Mouse (Mus musculus): ENCODE measurements around the gene Adgrf1. TPM values are rescaled to one million over a fixed set of nuclear protein-coding genes. Genes with fewer than 3 reads are reported as not detected.
"Not testable (repeated sequence)": the region's sequence is repeated elsewhere in the genome, so short reads cannot be mapped to it uniquely, and the experiment has no call there.

The Adgrf1 gene
- total RNA-seq, 1 experiment from 2014 or later: not detected

DNA sequence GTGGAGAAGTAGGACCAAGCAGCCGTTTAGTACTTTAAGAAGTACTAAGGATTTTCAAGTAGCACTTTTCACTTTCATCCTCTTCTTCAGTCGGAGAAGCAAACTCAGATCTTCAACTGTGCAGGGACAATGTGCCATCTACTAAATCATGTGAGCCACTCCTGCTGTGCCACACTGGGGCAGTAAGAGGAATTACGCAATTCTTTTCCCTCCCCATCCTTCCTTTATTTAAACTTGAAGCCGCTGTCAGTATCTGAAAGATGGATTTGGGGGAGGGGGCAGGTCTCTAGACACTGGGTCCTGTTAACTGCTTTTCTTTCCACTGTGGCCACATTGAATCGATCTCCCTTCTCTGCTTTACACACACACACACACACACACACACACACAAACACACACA lies 62.6 kb downstream of the Adgrf1 start:
- no peak for ATAC-seq (replicated peaks in 1 of 2; ENCODE audit: insufficient read depth in 1 of 2, low FRiP score in 2 of 2, low TSS enrichment in 1 of 2, low read depth in 1 of 2, poor library complexity in 2 of 2, severe bottlenecking in 2 of 2)

DNA sequence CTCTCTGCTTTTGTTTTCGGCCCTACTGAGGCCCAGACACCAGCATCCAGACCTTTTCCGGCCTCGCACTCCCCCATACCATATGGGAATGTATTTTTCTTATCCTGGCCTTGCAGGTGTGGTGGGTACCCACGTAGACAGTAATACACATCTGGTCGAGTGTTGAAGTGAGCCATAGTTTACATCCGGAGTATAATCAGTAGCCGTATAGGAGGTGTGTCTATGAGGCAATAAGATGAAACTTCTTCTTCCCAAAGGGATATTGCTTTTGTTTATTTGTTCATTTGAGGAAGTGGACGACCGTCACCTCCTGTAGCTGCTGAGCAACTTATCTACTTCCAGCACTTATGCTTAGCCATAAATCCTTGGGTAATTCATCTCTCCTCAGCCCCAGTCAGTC lies 63.9 kb downstream of the Adgrf1 start:
- peak; percentile 23 to 44; a peak in 2 of 4 replicates for ATAC-seq (replicated peaks in 1 of 2; ENCODE audit: insufficient read depth in 1 of 2, low FRiP score in 2 of 2, low TSS enrichment in 1 of 2, low read depth in 1 of 2, poor library complexity in 2 of 2, severe bottlenecking in 2 of 2)

DNA sequence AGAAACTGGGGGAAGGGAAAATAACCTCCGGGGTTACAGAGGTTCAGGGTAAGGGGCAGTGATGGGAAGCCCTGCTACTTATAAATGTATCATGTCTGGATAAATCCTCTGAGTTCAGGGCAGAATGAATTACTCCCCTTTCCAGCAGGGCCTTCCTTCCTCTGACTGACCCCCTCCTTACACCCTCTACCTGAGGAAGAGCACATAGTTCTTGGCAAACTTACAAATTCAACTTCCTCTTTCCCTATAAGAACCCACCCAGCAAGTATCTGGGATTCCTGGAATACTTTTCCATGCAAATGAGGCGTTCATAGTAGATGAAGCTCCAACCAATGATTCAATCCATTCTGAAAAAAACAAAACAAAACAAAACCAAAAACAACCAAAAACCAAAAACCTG lies 67.5 kb downstream of the Adgrf1 start:
- no peak for ATAC-seq (replicated peaks in 1 of 2; ENCODE audit: insufficient read depth in 1 of 2, low FRiP score in 2 of 2, low TSS enrichment in 1 of 2, low read depth in 1 of 2, poor library complexity in 2 of 2, severe bottlenecking in 2 of 2)

DNA sequence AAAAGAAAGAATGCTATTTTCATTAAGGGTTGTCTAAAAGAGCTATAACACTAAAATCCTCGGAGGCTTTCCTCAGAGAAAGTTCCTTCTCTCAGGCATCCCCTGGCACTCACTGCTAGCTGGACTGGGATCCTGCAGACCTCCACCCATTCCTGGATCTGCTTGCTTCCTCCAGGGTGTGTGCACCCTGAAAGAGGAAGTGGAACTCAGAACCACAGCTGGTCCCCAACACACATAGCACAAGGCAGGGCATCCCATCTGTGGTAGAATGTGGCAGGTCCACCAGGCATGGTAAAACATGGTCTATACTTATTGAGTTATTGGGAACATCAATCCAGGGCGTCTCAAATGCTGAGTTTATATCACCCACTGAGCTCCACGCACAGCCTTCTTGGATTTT lies 68.2 kb downstream of the Adgrf1 start:
- ATAC-seq (replicated peaks in 1 of 2; ENCODE audit: insufficient read depth in 1 of 2, low FRiP score in 2 of 2, low TSS enrichment in 1 of 2, low read depth in 1 of 2, poor library complexity in 2 of 2, severe bottlenecking in 2 of 2): 0 out of 4 replicates have a peak, but pooled peaks have one; percentile 30 to 42

DNA sequence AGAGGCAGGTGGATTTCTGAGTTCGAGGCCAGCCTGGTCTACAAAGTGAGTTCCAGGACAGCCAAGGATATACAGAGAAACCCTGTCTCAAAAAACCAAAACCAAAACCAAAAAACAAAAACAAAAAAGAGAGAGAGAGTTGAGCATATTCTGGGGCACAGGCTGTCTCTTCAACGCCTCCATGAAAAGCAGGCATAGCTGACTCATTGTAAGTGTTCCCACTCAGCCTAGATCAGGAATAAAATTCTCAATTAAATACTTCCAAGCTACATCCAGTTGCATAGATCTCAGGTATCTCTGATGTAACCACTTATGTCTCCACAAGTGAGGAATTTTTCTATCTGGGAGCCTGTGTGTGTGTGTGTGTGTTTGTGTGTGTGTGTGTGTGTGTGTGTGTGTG lies 76.4 kb downstream of the Adgrf1 start:
- ATAC-seq (replicated peaks in 1 of 2; ENCODE audit: insufficient read depth in 1 of 2, low FRiP score in 2 of 2, low TSS enrichment in 1 of 2, low read depth in 1 of 2, poor library complexity in 2 of 2, severe bottlenecking in 2 of 2): not testable (repeated sequence)

DNA sequence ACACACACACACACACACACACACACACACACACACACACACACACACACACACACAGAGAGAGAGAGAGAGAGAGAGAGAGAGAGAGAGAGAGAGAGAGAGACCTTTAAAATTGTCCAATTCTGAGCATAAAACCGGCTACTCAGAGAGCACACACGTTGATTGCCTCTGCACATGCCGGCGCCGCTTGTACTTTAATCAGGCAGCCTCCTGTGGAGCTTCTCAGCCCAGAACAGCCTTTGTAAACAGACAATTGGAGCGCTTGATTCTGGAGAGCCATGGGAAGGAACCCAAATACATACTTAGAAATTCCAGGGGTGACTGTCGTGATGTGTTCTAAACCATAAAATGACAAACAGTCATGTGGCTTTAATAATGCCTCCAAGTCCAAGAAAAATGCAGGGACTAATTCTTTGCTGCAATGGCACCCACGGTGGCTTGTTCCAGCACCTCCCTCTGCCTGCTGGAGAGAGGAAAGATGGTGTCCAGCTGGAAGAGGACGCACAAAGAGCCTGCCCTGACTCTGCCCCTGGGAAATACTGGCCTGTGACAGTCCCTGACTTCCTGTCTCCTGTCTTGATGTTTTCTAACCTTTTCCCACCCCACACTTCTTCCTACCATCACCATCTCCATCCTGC lies 87.9 kb downstream of the Adgrf1 start:
- no peak for ATAC-seq (replicated peaks in 1 of 2; ENCODE audit: insufficient read depth in 1 of 2, low FRiP score in 2 of 2, low TSS enrichment in 1 of 2, low read depth in 1 of 2, poor library complexity in 2 of 2, severe bottlenecking in 2 of 2)

DNA sequence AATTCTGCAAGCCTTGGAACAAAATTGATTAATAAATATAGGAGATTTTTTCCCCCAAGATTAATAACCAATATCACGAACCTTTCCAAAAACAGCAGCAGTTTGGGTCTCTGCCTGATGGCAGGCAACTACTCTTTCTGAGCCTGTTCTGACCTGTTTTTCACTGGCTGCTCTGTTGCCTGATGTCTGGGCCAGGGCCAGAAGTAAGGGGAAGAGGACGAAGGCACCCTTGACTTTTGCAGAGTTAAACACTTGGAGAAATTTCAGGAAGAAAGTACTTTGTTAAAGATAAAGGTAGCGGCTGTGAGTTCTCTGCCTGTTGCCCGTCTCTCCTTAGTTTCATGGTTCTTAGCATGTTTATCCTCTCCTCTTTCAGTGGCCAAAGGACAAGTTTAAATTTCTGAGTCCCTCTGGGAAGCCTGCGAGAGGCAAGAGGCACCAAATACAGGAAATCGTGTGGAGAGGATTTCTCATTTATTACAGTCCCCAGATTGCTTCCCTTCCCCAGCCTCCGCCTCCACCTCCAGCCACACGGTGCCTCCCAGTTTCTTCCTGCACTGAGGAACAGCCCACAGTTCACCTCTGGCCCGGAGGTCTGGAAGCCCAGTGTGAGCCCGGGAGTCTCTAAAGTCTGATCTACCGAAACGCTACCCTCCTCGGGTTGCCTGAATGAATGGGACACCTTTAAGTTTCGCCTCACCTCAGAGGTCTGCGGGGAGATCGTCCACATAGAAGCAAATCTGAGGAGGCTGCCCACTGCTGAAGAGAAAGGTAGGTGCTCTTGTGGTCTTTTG lies 89.9 kb downstream of the Adgrf1 start, which contains the start of gene Adgrf5:
Gene Adgrf5 (plus strand): TSS at position 626 of the 794 bp plus-strand sequence.
- ATAC-seq (replicated peaks in 1 of 2; ENCODE audit: insufficient read depth in 1 of 2, low FRiP score in 2 of 2, low TSS enrichment in 1 of 2, low read depth in 1 of 2, poor library complexity in 2 of 2, severe bottlenecking in 2 of 2): peak; percentile 29 to 39; a peak in 3 of 4 replicates

DNA sequence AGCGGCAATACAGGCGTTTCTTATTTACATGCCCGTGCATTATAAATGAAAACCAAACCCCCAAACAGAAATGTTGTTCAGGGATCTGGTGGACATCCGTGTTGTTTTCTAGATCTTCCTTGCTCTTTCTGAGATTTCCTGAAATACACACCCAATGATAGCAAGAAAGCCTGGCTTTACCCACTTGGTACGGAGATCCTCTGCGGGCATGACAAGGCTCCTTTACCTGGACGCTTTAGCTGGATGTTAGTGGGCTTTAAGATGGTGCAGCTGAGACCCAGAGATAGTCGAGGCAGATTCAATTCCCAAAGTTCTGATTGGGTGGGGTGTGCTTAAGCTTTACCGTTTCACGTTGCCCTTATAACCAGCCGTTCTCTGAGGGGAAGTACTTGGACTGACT lies 90.9 kb downstream of the Adgrf1 start:
- ATAC-seq (replicated peaks in 1 of 2; ENCODE audit: insufficient read depth in 1 of 2, low FRiP score in 2 of 2, low TSS enrichment in 1 of 2, low read depth in 1 of 2, poor library complexity in 2 of 2, severe bottlenecking in 2 of 2): no peak

DNA sequence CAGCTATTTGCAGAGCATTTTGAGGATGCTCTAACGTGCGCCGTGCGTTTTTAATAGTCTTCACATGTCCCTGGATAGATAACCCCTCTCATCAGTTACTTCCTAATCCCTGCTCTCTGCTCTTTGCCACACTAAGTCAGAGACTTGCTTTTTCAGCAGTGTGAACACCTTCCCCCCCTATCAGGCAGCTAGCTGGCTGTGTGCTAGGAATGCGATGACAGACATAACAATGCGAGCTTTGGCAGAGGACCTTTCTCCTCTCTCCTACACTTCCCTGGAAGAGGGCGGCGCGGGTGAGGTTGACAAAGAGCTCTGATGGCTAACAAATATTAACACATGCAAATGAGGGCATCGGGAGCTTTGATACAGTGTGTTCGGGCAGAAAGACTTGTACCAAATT lies 92.2 kb downstream of the Adgrf1 start:
- no peak for ATAC-seq (replicated peaks in 1 of 2; ENCODE audit: insufficient read depth in 1 of 2, low FRiP score in 2 of 2, low TSS enrichment in 1 of 2, low read depth in 1 of 2, poor library complexity in 2 of 2, severe bottlenecking in 2 of 2)

DNA sequence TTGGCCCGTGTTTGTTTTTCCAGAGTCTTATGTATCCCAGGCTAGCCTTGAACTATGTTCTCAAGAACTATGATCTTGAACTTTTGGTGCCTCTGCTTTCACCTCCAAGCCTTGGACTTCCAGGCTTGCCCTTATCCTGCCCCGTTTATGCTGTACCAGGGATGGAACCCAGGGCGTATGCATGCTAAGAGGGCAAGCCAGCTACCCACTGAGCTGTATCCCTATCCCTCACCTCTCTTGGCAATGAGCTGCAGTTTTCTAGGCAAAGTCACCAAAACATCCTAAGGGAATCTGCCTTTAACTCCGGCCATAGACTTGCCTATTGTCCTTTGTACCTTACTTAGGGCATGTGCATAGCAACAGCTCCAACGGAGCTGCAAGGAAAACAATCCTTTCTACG lies 92.8 kb downstream of the Adgrf1 start:
- no peak for ATAC-seq (replicated peaks in 1 of 2; ENCODE audit: insufficient read depth in 1 of 2, low FRiP score in 2 of 2, low TSS enrichment in 1 of 2, low read depth in 1 of 2, poor library complexity in 2 of 2, severe bottlenecking in 2 of 2)

DNA sequence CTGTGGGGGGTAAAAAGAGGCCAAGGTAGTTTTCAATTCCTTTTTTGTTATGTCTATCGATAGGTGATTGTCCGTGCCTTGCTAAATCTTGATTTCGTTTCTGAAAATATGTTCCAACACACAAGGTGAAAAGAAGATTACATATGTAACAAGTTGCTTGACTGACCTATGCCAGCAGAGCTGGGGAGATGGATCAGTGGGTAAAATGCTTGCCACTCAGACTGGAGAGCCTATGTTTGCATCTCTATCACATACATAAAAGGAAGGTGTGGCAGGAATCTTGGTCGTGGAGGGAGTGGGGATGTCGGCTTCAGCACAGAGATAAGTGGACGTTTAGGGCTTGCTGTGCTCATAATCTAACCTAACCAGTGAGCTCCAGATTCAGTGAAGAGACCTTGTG lies 93.8 kb downstream of the Adgrf1 start:
- no peak for ATAC-seq (replicated peaks in 1 of 2; ENCODE audit: insufficient read depth in 1 of 2, low FRiP score in 2 of 2, low TSS enrichment in 1 of 2, low read depth in 1 of 2, poor library complexity in 2 of 2, severe bottlenecking in 2 of 2)

DNA sequence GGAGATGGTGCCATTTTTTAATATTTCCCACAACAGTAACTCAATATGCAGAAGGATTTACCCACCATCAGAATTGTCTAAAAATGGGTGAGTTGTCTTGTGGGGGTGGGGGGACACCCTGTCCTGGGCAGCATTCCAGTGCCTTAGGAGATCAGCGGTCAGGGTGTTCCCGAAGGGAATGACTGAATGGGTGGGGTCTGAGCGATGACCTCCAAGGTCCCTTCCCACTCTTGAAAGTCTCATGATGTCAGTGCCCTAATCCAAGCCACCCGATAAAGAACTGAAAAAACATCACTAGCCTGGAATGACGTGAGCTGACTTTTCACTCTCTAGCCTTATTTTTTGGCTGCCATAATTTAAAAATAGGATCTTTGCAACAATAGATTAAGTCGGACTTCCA lies 95.2 kb downstream of the Adgrf1 start:
- no peak for ATAC-seq (replicated peaks in 1 of 2; ENCODE audit: insufficient read depth in 1 of 2, low FRiP score in 2 of 2, low TSS enrichment in 1 of 2, low read depth in 1 of 2, poor library complexity in 2 of 2, severe bottlenecking in 2 of 2)

DNA sequence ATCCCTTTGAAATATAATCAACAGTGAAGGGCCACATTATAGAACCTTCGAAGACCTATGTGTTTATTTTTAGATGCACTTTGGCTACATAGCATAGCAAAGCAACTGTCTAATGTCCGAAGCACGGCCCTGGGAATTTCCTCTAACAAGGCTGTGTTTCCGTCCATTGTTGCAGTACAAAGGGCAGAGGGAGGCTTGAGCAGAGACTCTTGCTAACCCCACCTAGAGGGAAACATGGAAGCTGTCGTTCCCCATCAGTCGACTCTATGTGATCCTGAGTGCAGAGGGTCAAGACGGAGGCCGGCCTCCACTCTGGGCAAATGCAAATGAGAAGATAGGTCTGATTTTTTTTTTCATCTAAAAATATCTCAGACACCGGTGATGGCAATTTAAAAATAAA lies 96.4 kb downstream of the Adgrf1 start:
- no peak for ATAC-seq (replicated peaks in 1 of 2; ENCODE audit: insufficient read depth in 1 of 2, low FRiP score in 2 of 2, low TSS enrichment in 1 of 2, low read depth in 1 of 2, poor library complexity in 2 of 2, severe bottlenecking in 2 of 2)

DNA sequence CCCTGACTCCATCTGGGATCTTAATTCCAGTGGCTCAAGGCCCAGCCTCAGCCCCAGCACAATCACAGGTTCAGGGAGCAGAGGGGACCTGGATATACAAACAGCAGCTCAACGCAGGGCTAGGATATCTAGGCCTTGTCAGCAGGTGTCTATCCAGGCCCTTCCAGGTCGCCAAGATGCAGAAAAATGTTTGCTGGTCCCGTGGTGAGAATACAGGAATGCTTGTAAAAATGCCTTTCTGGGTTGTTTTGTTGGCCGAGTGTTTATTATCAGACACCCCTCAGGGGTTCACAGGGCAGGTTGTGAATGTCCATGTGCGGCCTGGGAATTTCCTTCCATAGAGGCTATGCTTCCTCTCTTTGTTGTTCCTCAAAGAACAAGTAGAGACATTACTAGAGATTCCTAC lies 98.0 kb downstream of the Adgrf1 start:
- ATAC-seq (replicated peaks in 1 of 2; ENCODE audit: insufficient read depth in 1 of 2, low FRiP score in 2 of 2, low TSS enrichment in 1 of 2, low read depth in 1 of 2, poor library complexity in 2 of 2, severe bottlenecking in 2 of 2): no peak

DNA sequence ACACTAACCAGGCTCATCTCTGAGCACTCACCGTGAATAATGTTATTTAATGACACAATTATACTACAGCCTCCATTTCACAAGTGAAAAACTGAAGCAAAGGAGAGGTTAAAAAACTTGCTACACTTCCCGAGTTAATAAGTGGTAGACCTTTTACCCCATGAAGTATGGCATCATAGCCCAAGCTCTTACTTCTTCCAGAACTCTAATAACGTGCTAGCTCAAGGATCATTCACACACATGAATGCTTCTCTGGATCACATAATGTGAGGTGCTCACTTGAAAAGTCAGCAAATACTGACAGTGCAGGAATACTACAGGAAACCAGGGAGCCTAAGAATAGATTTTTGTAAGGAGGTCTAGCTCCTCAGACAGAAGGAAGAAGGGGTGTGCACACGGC lies 102.5 kb downstream of the Adgrf1 start:
- no peak for ATAC-seq (replicated peaks in 1 of 2; ENCODE audit: insufficient read depth in 1 of 2, low FRiP score in 2 of 2, low TSS enrichment in 1 of 2, low read depth in 1 of 2, poor library complexity in 2 of 2, severe bottlenecking in 2 of 2)

DNA sequence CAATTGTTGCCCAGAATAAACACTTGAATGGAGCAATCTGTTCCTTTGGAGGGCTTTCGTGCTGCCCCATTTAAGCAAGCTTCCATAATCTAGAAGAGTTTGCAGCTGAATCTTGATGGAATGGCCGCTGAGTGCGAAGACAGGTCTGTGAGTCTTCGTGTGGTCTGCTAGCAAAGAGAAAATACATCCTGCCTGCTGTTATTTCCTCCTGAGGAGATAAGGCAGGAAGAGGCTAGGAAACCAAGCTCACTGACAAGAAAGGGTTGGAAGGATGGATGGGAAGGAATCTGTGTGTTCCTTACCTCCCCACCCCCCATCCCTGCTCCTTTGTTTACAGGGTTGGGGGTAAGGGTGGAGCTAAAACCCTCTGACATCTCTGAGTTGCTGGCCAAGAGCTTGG lies 103.9 kb downstream of the Adgrf1 start:
- no peak for ATAC-seq (replicated peaks in 1 of 2; ENCODE audit: insufficient read depth in 1 of 2, low FRiP score in 2 of 2, low TSS enrichment in 1 of 2, low read depth in 1 of 2, poor library complexity in 2 of 2, severe bottlenecking in 2 of 2)

Measured in hematopoietic stem cell, adult 5-6 weeks (primary cell).